Mouse (Mus musculus) heart, postnatal 0 days (tissue): ENCODE measurements around the gene Rph3a.

Experiments used
- CTCF ChIP-seq: IDR thresholded peaks from 2 replicates; pipeline ENCODE4 v1.5.1; 2016; ENCODE audit warnings: antibody characterized with exemption, control low read depth, low read depth
- EP300 ChIP-seq: IDR thresholded peaks from 2 replicates; pipeline ENCODE4 v1.6.1; 2016; ENCODE audit warnings: antibody characterized with exemption, low read depth

- TF ChIP-seq CTCF (no peak), EP300 (no peak)
Observed at GRCm38 (mm10) chr5:120908196-120908920, 101.5 kb downstream of the Rph3a start.
